8 mouse cellular contexts compared by ENCODE assay signal in the genomic region with DNA sequence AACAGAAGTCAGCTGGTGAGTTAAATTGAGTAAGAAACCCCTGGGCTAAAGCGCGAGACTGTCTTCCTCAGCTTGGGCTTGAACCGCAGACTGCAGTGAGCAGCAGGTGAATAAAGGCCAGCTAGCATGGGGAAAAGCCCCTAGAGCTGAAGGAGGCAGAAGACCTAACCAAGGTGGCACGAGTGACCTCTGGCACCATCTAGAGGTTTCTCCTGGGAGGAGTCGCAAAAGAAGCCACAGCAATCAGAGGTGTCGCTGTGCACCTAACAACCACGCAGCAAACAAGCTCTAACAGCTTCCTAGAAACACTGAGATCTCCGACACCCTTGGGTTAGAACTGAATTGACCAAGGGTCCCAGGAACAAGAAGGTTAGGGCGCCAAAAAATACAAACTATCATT.
DNase-seq lines count a peak whose midpoint lies in the region; ATAC-seq and TF ChIP-seq lines count a peak whose summit lies in the region.

No protein-coding gene starts in this region.

- intact Hi-C loops in heart, adult 2 months (cut with DNase I), result no loop called here
- intact Hi-C loops in gastrocnemius, postnatal 14 days (cut with DNase I; ENCODE audit: low total_unique reads), result no loop called here

- ATAC-seq in heart, embryonic 11.5 days (replicated peaks; ENCODE audit: insufficient number of reproducible peaks, low FRiP score, low TSS enrichment), result no peak
- ATAC-seq in neutrophil, adult 5-6 weeks (ENCODE audit: extremely low read depth, insufficient number of reproducible peaks, low FRiP score, poor library complexity, severe bottlenecking), result 0 out of 2 replicates have a peak, but pooled peaks have one; percentile 9

- DNase-seq in heart, adult 2 months, result peak; percentile 9 to 24
- DNase-seq in cerebellum, adult 9-10 months, result peak; percentile 41
- peak; percentile 46 to 50 for DNase-seq in frontal cortex, postnatal 36 days (ENCODE audit: low spot score in 2 of 2)
- DNase-seq in limb, embryonic 10.5 days (ENCODE audit: low spot score), result peak; percentile 48
- no peak for DNase-seq in gastrocnemius, postnatal 14 days

- no peaks in the 10 kb centered on the region for H3K27me3 ChIP-seq in heart, adult 2 months (ENCODE audit: control insufficient read depth, insufficient read depth, low read length)
- H3K27me3 ChIP-seq in heart, embryonic 11.5 days (ENCODE audit: control insufficient read depth, insufficient read depth, low read length), result no peaks in the 10 kb centered on the region
- no peaks in the 10 kb centered on the region for H3K27me3 ChIP-seq in ES-Bruce4 (ENCODE audit: control insufficient read depth, insufficient read depth, low read length, poor library complexity, severe bottlenecking)
- H3K27me3 ChIP-seq in limb, embryonic 10.5 days (ENCODE audit: low read depth, poor library complexity, severe bottlenecking), result no peaks in the 10 kb centered on the region

- no peaks in the 10 kb centered on the region for H3K9me3 ChIP-seq in heart, embryonic 11.5 days (replicated peaks; ENCODE audit: control insufficient read depth, low read length)
- no peaks in the 10 kb centered on the region for H3K9me3 ChIP-seq in ES-Bruce4 (replicated peaks; ENCODE audit: control insufficient read depth, insufficient read depth, low read length, poor library complexity, severe bottlenecking)
- no peaks in the 10 kb centered on the region for H3K9me3 ChIP-seq in limb, embryonic 10.5 days (replicated peaks)

- TF ChIP-seq EP300 in heart, adult 2 months (IDR thresholded peaks at IDR 0.05; ENCODE audit: insufficient read depth, low read depth, low read length), result no peak
- no peak for TF ChIP-seq EP300 in ES-Bruce4 (IDR thresholded peaks at IDR 0.05; ENCODE audit: insufficient read depth, low read depth, low read length)

- H3K4me3 ChIP-seq in heart, adult 2 months, result no peak overlapping the region
- H3K4me3 ChIP-seq in heart, embryonic 11.5 days (ENCODE audit: low read depth, low read length), result no peak overlapping the region
- H3K4me3 ChIP-seq in ES-Bruce4 (ENCODE audit: low read depth, low read length), result no peak overlapping the region
- no peak overlapping the region for H3K4me3 ChIP-seq in limb, embryonic 10.5 days

- no peaks in the 10 kb centered on the region for H3K4me1 ChIP-seq in heart, adult 2 months (ENCODE audit: control insufficient read depth, insufficient read depth, low read length)
- no peaks in the 10 kb centered on the region for H3K4me1 ChIP-seq in heart, embryonic 11.5 days (ENCODE audit: control insufficient read depth, insufficient read depth, low read length)
- no peaks in the 10 kb centered on the region for H3K4me1 ChIP-seq in ES-Bruce4 (ENCODE audit: control insufficient read depth, insufficient read depth, low read length)
- no peaks in the 10 kb centered on the region for H3K4me1 ChIP-seq in limb, embryonic 10.5 days

- no peak overlapping the region for H3K9ac ChIP-seq in heart, adult 2 months (ENCODE audit: low read depth, low read length)
- no peak overlapping the region for H3K9ac ChIP-seq in heart, embryonic 11.5 days (ENCODE audit: low read depth, low read length)
- H3K9ac ChIP-seq in ES-Bruce4 (ENCODE audit: low read depth, poor library complexity, severe bottlenecking), result no peak overlapping the region

- 52% methylated on average over 9 of the region's 9 CpGs for WGBS in heart, adult 2 months
- WGBS in heart, embryonic 11.5 days (ENCODE audit: insufficient replicate concordance), result 18% methylated on average over 9 of the region's 9 CpGs
- 30% methylated on average over 9 of the region's 9 CpGs for WGBS in limb, embryonic 10.5 days

- H3K4me2 ChIP-seq in heart, embryonic 11.5 days, result no peak overlapping the region

- H3K36me3 ChIP-seq in heart, adult 2 months (ENCODE audit: control insufficient read depth, insufficient read depth, low read length), result no peaks in the 10 kb centered on the region
- no peaks in the 10 kb centered on the region for H3K36me3 ChIP-seq in heart, embryonic 11.5 days (ENCODE audit: control insufficient read depth, insufficient read depth, low read length)
- no peaks in the 10 kb centered on the region for H3K36me3 ChIP-seq in ES-Bruce4 (ENCODE audit: control insufficient read depth, insufficient read depth, low read length, poor library complexity, severe bottlenecking)
- H3K36me3 ChIP-seq in limb, embryonic 10.5 days, result no peaks in the 10 kb centered on the region

- H3K27ac ChIP-seq in heart, adult 2 months, result no peak overlapping the region
- no peak overlapping the region for H3K27ac ChIP-seq in heart, embryonic 11.5 days (ENCODE audit: low read depth, low read length)
- H3K27ac ChIP-seq in ES-Bruce4 (ENCODE audit: insufficient read depth, low read length), result no peak overlapping the region
- H3K27ac ChIP-seq in limb, embryonic 10.5 days, result no peak overlapping the region

- TF ChIP-seq POLR2A in heart, adult 2 months (IDR thresholded peaks at IDR 0.05; ENCODE audit: insufficient read depth, low read depth, low read length), result no peak
- TF ChIP-seq POLR2A in ES-Bruce4 (IDR thresholded peaks at IDR 0.05; ENCODE audit: insufficient read depth, low read length), result no peak

- no peaks in the 10 kb centered on the region for H3K79me2 ChIP-seq in heart, adult 2 months (replicated peaks; ENCODE audit: control insufficient read depth, insufficient read depth, low read length)

- TF ChIP-seq CTCF in heart, adult 2 months (IDR thresholded peaks at IDR 0.05), result peak; percentile 68
- TF ChIP-seq CTCF in ES-Bruce4 (IDR thresholded peaks at IDR 0.05; ENCODE audit: low read depth, low read length), result peak; percentile 96
